Mouse (Mus musculus) retina, adult 2 months (tissue): Measurements from ENCODE around the gene Tmem242.

Source experiments
- DNase-seq: peaks from one replicate; pipeline ENCODE4 v3.0.0-alpha.2; 2012; ENCODE audit warnings: low read depth, low spot score

Tmem242 gene

GRCm38 (mm10) chr17:5377151-5377929 lies 62.7 kb downstream of the Tmem242 start:
- DNase-seq: no peak

GRCm38 (mm10) chr17:5372951-5373350 lies 67.1 kb downstream of the Tmem242 start:
- no peak for DNase-seq

DNA sequence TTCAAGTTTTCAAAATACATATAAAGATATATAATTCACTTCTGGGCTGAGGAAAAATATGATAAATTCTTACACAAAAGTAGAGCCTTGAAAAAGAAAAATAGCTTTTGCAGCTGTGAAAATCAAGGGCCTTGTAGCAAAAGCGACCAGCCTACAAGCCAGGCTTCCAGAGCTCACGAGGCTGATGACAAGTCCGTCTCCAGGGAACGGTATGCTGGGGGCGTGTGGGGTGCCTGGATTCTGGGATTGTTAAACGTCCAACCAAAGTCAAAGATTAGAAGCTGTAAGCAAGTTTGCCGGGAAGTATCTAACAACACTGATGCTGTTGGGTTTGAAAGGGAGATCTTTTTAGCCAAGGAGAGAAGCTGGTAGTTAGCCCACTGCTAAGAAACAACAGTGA lies 68.5 kb downstream of the Tmem242 start:
- no peak for DNase-seq

GRCm38 (mm10) chr17:5371032-5371431 lies 69.0 kb downstream of the Tmem242 start:
- no peak for DNase-seq

DNA sequence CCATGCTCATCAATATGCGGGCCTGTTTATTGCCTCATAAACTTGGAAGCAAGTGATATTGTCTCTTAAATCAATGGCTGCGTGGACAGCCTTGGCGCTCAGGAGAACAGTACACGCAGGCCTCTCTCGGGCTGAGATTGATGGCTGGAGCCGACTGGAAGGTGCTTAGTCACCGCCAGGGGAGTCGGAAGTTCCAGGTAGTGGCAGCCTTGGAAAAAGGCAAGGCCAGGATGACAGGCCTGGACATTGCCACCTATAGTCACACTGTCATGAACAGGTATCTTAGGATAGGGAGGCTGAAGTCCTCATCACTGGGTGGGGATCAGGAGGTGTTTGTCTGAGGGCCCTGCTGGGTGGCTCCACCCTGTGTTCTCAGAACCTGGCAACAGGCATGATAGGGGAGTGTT lies 74.1 kb downstream of the Tmem242 start:
- no peak for DNase-seq
